Mouse (Mus musculus) spleen, adult 18-20 months (tissue): Measurements from ENCODE around the gene Cmtr1.
A peak's percentile ranks its signal among the peaks of the same experiment; 100 is the strongest.

Experiments
- DNase-seq, 2 experiments: peaks; one replicate each; pipeline ENCODE4 v3.0.0; 2022; ENCODE audit warnings: mixed read lengths in 2 of 2

Cmtr1 gene

GRCm38 (mm10) chr17:29669936-29670335 is 9.5 kb downstream of the Cmtr1 start:
- DNase-seq = no peak

- DNase-seq = no peak
These were observed 10.6 kb downstream of the Cmtr1 start for GRCm38 (mm10) chr17:29671021-29671420.

GRCm38 (mm10) chr17:29673325-29673724 is 12.9 kb downstream of the Cmtr1 start:
- DNase-seq = no peak

GRCm38 (mm10) chr17:29678526-29678925 is 18.1 kb downstream of the Cmtr1 start:
- no peak for DNase-seq

GRCm38 (mm10) chr17:29679038-29679767 is 18.8 kb downstream of the Cmtr1 start:
- peak in 1 of 2 experiments; percentile 16 for DNase-seq

GRCm38 (mm10) chr17:29680174-29680573 is 19.8 kb downstream of the Cmtr1 start:
- no peak for DNase-seq

GRCm38 (mm10) chr17:29680921-29681320 is 20.5 kb downstream of the Cmtr1 start:
- no peak for DNase-seq

- DNase-seq = no peak
These were observed 21.3 kb downstream of the Cmtr1 start for GRCm38 (mm10) chr17:29681669-29682068.

- DNase-seq = no peak
These were observed 21.9 kb downstream of the Cmtr1 start for GRCm38 (mm10) chr17:29682261-29682660.

GRCm38 (mm10) chr17:29683127-29683526 is 22.7 kb downstream of the Cmtr1 start:
- no peak for DNase-seq

- no peak for DNase-seq
These were observed 23.9 kb downstream of the Cmtr1 start for GRCm38 (mm10) chr17:29684275-29684674.

GRCm38 (mm10) chr17:29686771-29687170 is 26.4 kb downstream of the Cmtr1 start:
- DNase-seq = no peak

GRCm38 (mm10) chr17:29687373-29687772 is 27.0 kb downstream of the Cmtr1 start:
- DNase-seq = no peak

GRCm38 (mm10) chr17:29688610-29689009 is 28.2 kb downstream of the Cmtr1 start:
- DNase-seq = no peak

- DNase-seq = no peak
These were observed 29.9 kb downstream of the Cmtr1 start for GRCm38 (mm10) chr17:29690257-29690656.

- no peak for DNase-seq
These were observed 32.4 kb downstream of the Cmtr1 start for GRCm38 (mm10) chr17:29692827-29693226.

- no peak for DNase-seq
These were observed 33.2 kb downstream of the Cmtr1 start for GRCm38 (mm10) chr17:29693571-29693970.

- no peak for DNase-seq
These were observed 34.1 kb downstream of the Cmtr1 start for GRCm38 (mm10) chr17:29694516-29694915.

- DNase-seq = no peak
These were observed 36.5 kb downstream of the Cmtr1 start for GRCm38 (mm10) chr17:29696940-29697339.

GRCm38 (mm10) chr17:29698421-29698820 is 38.0 kb downstream of the Cmtr1 start:
- no peak for DNase-seq

- no peak for DNase-seq
These were observed 40.2 kb downstream of the Cmtr1 start for GRCm38 (mm10) chr17:29700573-29700972.

GRCm38 (mm10) chr17:29702938-29703710 is 42.7 kb downstream of the Cmtr1 start:
- no peak for DNase-seq

GRCm38 (mm10) chr17:29704781-29705180 is 44.4 kb downstream of the Cmtr1 start:
- DNase-seq = peak; percentile 45 to 68

GRCm38 (mm10) chr17:29705881-29706280 is 45.5 kb downstream of the Cmtr1 start:
- DNase-seq = no peak
